Mouse (Mus musculus) ES-Bruce4 (cell line): ENCODE measurements at regions not wholly inside any gene's neighbourhood (a gene's known extent, or its start where the extent isn't known, plus 50 kb on each side); places are given as distances from the start of the nearest gene placed in this dataset.

Source experiments
- H3K27ac ChIP-seq: 2 replicates; pipeline ENCODE4 v1.5.1; 2012; ENCODE audit warnings: low read length, inconsistent platforms; ENCODE audit not compliant: insufficient read depth
- H3K27me3 ChIP-seq: 2 replicates; pipeline ENCODE4 v1.6.1; 2012; ENCODE audit warnings: mild to moderate bottlenecking, low read length, inconsistent platforms; ENCODE audit not compliant: control insufficient read depth, poor library complexity, insufficient read depth, severe bottlenecking
- H3K36me3 ChIP-seq: 2 replicates; pipeline ENCODE4 v1.6.1; 2012; ENCODE audit warnings: inconsistent platforms, mild to moderate bottlenecking, low read length, moderate library complexity; ENCODE audit not compliant: control insufficient read depth, poor library complexity, insufficient read depth, severe bottlenecking
- H3K4me1 ChIP-seq: one replicate; pipeline ENCODE4 v1.8.1; 2011; ENCODE audit warnings: low read length; ENCODE audit not compliant: control insufficient read depth, insufficient read depth
- H3K4me3 ChIP-seq: 2 replicates; pipeline ENCODE4 v1.5.1; 2011; ENCODE audit warnings: low read depth, mild to moderate bottlenecking, low read length
- H3K9ac ChIP-seq: 2 replicates; pipeline ENCODE4 v1.6.1; 2012; ENCODE audit warnings: low read depth, mild to moderate bottlenecking, inconsistent platforms; ENCODE audit not compliant: poor library complexity, severe bottlenecking
- H3K9me3 ChIP-seq: replicated peaks from 2 replicates; pipeline ENCODE4 v1.6.1; 2012; ENCODE audit warnings: mild to moderate bottlenecking, low read length, inconsistent platforms; ENCODE audit not compliant: control insufficient read depth, poor library complexity, insufficient read depth, severe bottlenecking
- CTCF ChIP-seq: IDR thresholded peaks from one replicate; pipeline ENCODE4 v1.8.1; 2011; ENCODE audit warnings: low read depth, low read length
- EP300 ChIP-seq: IDR thresholded peaks from 2 replicates; pipeline ENCODE4 v1.6.1; 2011; ENCODE audit warnings: low read depth, low read length; ENCODE audit not compliant: insufficient read depth
- POLR2A ChIP-seq: IDR thresholded peaks from one replicate; pipeline ENCODE4 v1.8.1; 2011; ENCODE audit warnings: low read length; ENCODE audit not compliant: insufficient read depth

GRCm38 (mm10) chr6:107708185-107708584, 178.6 kb downstream of the Lrrn1 start:
- Histone ChIP-seq H3K4me3 (no peak overlapping the region), H3K9ac (no peak overlapping the region), H3K36me3 (no peaks in the 10 kb centered on the region), H3K4me1 (no peaks in the 10 kb centered on the region), H3K9me3 (no peaks in the 10 kb centered on the region), H3K27me3 (no peaks in the 10 kb centered on the region), H3K27ac (no peak overlapping the region)
- no peak for TF ChIP-seq EP300
- no peak for TF ChIP-seq CTCF
- no peak for TF ChIP-seq POLR2A

GRCm38 (mm10) chr6:107708608-107709007, 179.0 kb downstream of the Lrrn1 start:
- no peaks in the 10 kb centered on the region for H3K36me3 ChIP-seq
- no peak for TF ChIP-seq EP300
- no peak for TF ChIP-seq CTCF
- no peak for TF ChIP-seq POLR2A
- H3K9me3 ChIP-seq, result no peaks in the 10 kb centered on the region
- H3K9ac ChIP-seq, result no peak overlapping the region
- H3K4me3 ChIP-seq, result no peak overlapping the region
- H3K27ac ChIP-seq, result no peak overlapping the region
- no peaks in the 10 kb centered on the region for H3K27me3 ChIP-seq
- H3K4me1 ChIP-seq, result no peaks in the 10 kb centered on the region

- Histone ChIP-seq H3K4me1 (no peaks in the 10 kb centered on the region), H3K27ac (no peak overlapping the region), H3K9ac (no peak overlapping the region), H3K36me3 (no peaks in the 10 kb centered on the region), H3K9me3 (no peaks in the 10 kb centered on the region), H3K4me3 (no peak overlapping the region), H3K27me3 (no peaks in the 10 kb centered on the region)
- TF ChIP-seq POLR2A, result no peak
- peak; percentile 9 for TF ChIP-seq CTCF
These were observed 180.8 kb downstream of the Lrrn1 start for GRCm38 (mm10) chr6:107710360-107710759.

GRCm38 (mm10) chr6:107711181-107712087, 181.9 kb downstream of the Lrrn1 start:
- no peaks in the 10 kb centered on the region for H3K9me3 ChIP-seq
- H3K27ac ChIP-seq, result no peak overlapping the region
- no peak overlapping the region for H3K4me3 ChIP-seq
- no peaks in the 10 kb centered on the region for H3K27me3 ChIP-seq
- no peaks in the 10 kb centered on the region for H3K36me3 ChIP-seq
- H3K9ac ChIP-seq, result no peak overlapping the region
- no peaks in the 10 kb centered on the region for H3K4me1 ChIP-seq
- no peak for TF ChIP-seq CTCF
- no peak for TF ChIP-seq POLR2A
- TF ChIP-seq EP300, result no peak

- no peaks in the 10 kb centered on the region for H3K4me1 ChIP-seq
- H3K9me3 ChIP-seq, result no peaks in the 10 kb centered on the region; the same call in 1 of the 2 replicates
- no peaks in the 10 kb centered on the region for H3K27me3 ChIP-seq
- no peaks in the 10 kb centered on the region for H3K36me3 ChIP-seq
- TF ChIP-seq EP300 (no peak), CTCF (no peak), POLR2A (no peak)
- no peak overlapping the region for H3K4me3 ChIP-seq
- no peak overlapping the region for H3K27ac ChIP-seq
- no peak overlapping the region for H3K9ac ChIP-seq
These were observed 183.5 kb downstream of the Lrrn1 start for GRCm38 (mm10) chr6:107713051-107713450.

- TF ChIP-seq CTCF (no peak), EP300 (no peak), POLR2A (no peak)
These were observed 187.6 kb downstream of the Lrrn1 start for GRCm38 (mm10) chr6:107717194-107717593.

More at GRCm38 (mm10) chr6:107717194-107717593, 187.6 kb downstream of the Lrrn1 start:
- Histone ChIP-seq H3K27ac (no peak overlapping the region), H3K4me1 (no peaks in the 10 kb centered on the region), H3K9ac (no peak overlapping the region), H3K36me3 (no peaks in the 10 kb centered on the region), H3K9me3 (no peaks in the 10 kb centered on the region; the same call in 1 of the 2 replicates), H3K4me3 (no peak overlapping the region), H3K27me3 (no peaks in the 10 kb centered on the region)
